Mouse (Mus musculus): Measurements from ENCODE around the gene Taf3. TPM values are rescaled to one million over a fixed set of nuclear protein-coding genes. Genes with fewer than 3 reads are reported as not detected.

Gene Taf3
- total RNA-seq, 2 experiments from 2014 or later: 11.8 to 12.1 TPM

DNA sequence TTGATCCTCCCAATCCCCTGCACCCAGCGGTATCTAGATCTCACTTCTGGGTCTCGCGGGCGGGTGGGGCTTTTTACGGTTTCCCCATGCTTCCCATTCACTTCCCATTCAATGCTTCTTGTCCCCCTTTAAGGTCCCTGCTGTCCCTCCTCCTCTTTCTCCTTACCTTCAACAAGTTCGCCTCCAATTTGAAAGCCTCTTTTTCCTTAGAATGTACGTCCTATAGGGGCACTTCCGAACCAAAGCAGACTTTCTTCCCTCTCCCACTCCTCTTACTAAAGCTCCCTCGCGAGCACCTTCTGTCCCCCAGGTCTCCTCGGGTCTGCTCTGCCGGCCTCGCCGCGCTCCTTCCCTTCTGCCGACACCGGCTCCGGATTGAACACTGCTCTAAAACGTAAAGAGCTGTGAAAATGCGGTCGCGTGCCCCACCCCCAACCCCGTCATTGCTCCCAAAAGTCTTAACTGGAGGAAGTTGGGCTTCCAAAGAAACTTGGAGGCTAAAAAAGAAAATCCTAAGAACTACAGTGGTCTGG lies 158.7 kb downstream of the Taf3 start, which contains the start of gene Gata3:
Gene Gata3 (minus strand): TSS at position 384 of the 533 bp plus-strand sequence.
- DNase-seq: no peak

DNA sequence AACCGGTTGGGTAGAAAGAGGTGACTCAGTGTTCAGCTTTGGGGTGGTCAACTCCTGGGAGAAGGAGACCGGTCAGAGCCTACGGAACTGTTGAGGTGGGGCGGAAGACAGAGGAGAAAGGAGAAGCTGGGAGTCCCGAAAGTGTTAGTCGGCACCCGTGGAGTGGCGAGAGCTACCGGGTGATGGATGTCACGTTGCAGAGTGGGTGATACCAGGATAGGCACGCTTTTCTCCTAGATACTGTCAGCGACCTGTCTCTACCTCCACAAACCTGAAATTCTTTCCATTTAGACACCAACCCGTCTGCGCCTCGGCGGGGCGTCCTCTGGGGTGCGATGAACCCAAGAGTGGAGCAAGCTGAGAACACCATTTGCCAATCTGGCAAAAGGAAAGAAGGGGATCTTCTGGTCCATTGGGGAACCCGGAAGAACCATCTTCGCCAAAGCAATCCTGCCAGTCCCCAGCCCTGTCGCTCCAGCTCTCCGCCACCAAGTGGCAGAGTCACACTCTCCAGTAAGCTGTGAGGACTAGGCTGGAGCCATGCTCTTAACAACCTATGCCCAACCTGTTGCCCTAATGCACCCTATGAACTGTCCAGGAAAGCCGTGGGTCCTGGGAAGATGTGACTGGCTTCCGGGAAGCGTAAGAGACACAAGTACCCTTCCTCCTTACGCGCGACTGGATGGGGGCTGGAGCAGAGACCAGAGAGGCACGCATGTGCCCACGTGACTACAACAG lies 159.3 kb downstream of the Taf3 start, which contains the start of gene 9230102O04Rik:
Gene 9230102O04Rik (minus strand): TSS at position 628 of the 738 bp plus-strand sequence.
- no peak for DNase-seq

DNA sequence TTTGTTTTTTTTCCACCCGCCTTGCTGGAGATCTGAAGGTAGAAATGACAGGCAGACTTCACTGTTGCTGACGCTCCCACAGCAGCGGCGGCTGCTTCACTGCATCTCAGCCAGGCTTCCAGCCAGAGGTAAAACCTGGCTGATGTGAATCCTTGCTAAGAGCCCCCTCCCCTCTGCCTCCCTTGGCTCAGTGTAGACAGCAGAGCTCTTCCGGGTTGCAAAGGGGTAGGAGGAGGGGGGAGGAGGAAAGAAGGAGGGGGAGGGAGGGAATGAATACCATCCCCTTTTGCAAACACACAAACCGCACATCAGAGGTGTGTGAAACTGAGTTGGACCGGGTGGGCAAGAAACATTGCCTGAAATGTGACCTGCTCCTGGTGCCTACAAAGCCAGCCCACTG lies 160.8 kb downstream of the Taf3 start:
- DNase-seq: no peak

DNA sequence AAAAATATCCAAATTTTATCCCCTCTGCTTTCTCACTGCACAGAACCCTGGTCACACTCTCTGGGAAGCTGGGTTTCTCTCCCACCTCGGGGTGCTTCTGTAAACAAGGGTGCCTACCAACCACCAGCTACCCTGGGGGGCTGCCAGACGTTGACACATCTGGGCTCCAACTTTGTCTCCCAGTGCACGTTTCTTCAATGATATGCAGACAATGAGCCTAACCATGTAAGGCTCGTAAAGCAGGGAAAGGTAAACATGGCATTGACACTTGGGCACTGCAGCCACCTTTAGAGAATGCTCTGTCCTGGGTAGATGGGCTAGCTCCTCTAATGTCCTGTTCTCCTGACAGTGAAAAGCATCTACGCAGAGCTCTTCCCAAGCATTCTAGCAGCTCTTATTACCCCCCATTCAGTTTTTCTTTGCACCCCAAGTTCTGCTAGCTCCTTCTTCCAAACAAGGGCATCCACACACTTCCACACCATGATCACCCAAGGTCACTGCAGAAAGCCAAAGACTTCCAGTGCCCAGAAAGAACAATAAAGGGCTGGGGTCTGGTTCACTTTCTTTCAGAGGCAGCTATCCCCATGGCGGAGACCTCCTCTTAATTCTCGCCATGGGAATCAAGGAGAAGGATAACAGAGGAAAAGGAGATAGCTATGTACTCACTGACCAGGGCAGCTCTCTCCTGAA lies 161.3 kb downstream of the Taf3 start:
- no peak for DNase-seq

DNA sequence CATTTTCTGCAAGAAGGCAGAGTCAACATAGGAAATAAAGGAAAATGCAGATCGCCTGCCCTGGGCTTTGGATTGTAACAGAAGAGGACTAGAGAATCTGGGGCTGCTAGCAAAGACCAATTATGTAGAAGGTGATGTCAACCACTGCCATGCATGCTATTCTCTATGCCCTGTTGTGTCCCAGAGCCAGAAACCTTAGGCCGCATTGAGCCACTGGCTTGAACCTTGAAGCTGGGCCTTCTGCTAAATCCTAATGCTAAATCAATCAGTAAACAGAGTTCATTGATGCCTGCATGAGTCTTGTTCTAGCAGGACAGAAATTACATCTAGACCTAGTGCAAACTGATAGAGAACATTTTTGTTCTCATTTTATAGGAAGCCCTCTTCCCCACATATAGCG lies 162.4 kb downstream of the Taf3 start:
- DNase-seq: no peak

DNA sequence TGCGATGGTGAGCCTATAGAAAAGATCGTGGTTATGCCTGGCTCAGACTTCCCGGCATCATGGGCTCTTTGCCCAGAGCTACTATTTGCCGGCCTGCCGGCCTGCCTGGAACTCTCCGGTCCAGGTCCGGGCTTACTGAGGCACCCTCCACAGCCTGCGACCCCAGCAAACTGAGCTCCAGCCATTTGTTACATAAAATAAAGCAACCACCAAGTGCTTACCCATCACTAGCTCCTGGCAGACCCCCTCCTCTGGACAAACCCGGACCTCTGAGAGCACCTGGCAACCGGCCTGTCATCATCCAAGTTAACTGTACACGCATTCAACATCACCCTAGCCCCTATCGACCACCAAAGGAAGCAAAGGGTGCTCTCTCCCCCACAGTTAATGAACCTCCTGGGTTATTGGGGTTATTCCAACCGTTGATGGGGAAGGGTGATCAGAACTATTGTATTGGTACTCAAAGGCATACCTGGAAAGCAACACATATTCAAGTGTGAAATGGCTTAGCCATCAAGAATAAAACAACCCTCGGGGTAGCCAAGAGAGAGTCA lies 163.1 kb downstream of the Taf3 start:
- no peak for DNase-seq

DNA sequence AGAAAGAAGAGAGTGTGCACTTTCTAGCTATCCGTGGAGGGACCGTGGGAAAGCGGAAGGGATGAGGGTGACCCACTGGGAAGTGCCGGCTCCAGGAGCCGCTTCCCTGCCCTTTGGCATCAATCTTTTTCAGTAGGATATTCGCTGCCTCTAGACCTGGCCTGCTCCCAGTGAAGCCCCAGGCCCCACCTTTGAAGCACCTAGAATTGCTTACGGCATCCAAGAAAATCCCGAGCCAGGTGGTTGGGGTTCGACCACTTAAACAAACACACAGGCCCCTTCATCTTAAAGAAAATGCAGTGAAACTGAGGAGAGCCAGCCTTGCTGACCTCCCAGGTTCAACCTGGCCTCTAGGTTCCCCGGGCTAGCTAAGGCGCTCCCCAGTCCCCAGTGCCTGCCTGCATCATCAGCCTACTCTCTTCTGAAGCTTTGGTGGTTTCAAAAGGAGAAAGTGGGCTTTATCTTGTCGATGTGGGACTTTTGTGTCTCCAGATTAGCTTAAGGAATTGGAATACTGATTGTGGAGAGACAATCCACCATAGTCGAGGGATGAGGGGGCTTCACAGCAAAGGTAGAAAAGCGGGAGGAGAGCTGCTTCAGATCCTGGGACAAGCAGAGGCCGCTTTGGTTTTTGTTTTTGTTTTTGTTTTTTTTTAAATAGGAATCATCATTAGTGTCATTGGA lies 163.7 kb downstream of the Taf3 start:
- DNase-seq: no peak

DNA sequence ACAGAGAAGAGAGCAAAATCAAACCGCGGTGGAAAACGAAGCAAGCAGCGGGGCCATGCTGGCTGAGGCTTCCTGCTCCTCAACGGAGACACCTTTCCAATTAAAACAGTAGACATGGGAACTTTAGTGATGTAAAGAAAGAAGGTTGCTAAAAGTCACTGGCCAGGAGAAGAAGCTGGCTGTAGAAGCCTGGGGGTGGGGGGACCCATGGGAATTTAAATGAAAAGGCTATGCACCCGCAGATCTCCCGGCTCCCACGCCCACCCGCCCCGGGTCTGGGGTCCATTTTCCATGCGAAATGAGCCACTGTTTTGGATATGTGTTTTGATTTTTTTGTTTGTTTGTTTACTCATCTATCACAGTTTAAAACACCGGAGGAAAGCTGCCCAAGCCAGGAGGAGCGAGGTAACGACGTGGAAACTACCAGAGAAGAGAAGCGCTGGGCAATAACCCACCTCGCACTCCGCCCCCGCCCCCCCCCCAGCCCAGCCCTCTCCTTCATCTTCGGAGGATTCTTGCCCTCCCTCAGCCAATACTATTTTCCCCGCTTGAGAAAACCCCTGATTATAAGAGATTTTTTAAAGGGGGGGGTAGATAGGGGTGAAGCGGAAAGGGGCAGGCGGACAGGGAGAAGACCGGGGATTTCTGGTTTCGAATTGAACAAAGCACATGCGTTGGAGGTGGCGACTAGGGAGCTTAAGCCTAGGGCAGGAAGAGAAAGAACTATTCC lies 164.4 kb downstream of the Taf3 start:
- no peak for DNase-seq

DNA sequence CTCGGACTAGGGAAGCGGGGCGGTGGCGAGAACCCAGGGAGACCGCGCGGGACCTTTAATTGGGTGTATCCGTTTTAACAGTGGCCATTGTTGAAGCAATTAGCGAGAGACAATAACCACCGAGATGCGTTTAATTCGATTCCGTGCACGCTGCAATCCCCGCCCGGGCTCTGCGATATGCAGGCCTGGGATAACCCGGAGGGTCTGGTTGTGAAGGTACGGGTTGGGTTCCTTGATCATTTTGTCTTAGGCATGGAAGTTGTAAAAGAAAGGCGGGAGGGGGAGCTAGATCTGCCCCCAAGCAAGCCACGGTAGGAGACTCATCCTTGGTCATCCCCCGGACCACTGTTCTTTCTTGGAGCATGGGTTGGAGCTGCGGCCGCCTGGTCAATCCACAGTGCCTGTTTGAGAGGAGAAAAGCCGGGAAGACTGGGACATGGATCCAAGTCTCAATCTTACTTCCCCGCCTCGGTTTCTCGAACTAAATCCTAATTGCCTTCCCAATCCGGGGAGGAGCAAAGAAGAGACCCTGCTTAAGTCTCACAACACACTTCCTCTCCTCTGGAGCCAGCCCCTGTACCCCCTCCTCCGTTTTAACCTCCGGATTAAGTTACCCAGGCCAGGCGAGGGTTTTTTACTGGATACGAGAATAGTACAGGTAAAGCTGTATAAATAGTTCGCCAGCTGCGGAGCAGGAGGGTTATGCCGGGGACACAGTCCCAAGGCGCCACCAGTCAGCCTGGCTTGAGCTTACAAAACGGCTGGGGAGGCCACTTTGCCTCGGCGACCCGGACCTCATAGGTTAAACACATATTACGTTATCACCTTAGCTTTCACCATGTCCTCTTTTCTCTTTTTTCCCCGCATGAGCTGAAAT lies 165.2 kb downstream of the Taf3 start:
- DNase-seq: no peak

DNA sequence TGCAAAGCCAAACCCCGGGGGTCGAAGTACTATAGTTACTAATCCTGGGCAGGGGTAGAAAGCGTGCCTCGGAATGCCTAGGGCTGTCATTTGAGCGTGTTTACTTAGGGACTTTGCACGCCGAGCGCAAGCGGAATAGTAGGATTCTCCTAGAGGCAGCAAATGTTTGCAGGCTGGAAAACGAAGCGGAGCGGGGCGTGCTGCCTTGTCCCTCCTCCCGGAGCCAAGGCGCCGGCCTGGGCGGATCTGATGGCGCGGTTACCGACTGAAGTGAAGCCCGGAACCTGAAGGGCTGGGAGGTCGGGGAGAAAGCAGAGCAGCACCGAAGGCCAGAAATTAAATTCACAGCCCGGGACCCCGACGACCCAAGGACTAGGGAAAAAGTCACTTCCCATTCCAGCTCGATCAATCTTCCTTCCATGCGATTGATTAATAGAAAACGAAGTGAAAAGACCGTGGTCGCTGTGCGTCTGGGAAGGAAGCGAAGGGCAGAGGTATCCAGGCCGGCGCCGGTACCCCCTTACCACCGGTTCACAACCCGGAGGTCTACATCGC lies 165.9 kb downstream of the Taf3 start:
- peak; percentile 49 to 50 for DNase-seq

DNA sequence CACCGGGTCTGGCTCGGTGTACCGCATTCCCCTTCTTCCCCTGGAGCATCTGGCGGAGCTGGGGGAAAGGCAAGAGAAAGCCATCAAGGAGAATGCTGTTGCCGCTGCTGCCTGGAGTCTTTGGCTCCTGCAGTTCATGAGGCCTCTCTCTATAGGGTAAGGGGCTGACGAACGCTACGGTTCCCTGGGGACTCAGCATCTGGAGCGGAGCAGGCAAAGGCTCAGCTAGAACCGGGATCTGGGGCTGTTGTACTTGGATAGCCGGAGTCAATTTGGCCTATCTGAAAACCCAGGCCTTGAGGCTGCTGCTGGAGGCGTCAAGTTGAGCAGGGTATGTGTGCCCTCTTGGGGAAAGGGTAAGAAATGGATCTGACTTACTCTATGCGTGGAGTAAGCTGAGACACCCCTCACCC lies 166.8 kb downstream of the Taf3 start:
- no peak for DNase-seq

DNA sequence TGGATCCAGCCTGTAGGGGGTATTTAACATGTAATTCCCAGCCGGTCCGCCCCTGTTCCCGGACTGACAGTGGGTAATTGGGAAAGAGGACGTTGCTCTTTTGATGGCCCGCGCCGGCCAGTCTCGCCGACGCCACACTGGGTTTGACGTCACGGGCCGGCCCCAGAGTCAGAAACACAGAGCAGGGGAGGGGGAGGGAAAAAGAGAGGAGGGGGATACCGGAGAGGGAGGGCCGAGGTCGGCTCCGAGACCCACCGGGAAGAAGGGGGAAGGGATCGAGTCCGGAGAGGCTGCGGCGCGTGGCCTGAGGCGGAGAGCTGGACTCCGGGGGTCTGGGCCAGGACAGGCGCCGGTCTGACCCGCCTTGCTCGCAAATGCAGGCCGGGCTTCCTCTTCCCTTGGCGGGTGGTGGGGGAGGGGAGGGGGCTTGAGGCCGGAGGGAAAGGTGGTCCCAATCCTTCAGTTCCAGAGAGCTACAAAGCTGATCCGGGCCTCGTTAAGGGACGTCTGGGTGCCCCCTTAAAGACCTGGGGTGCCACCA lies 167.3 kb downstream of the Taf3 start, which contains the start of gene 4930412O13Rik:
Gene 4930412O13Rik (plus strand): TSS at position 202 of the 541 bp plus-strand sequence.
- DNase-seq: no peak

DNA sequence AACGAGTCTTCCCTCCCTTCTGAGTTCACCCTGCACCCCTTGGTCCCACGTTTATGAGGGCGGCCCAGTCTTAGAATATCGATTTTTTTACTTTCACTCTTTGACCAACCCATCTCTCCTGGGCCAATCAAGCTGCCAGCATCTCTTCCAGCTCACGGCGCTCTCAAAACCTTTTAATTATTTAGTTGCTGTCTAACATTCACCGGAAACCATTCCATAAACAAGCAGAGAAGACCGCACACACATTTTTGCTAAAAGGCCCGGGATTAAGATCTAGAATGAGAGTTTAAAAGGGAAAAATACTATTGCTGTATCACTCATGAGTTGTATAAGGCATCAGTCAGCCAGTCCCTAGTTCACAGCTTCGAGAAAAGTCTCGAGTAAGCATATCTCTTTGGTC lies 168.1 kb downstream of the Taf3 start:
- DNase-seq: no peak

DNA sequence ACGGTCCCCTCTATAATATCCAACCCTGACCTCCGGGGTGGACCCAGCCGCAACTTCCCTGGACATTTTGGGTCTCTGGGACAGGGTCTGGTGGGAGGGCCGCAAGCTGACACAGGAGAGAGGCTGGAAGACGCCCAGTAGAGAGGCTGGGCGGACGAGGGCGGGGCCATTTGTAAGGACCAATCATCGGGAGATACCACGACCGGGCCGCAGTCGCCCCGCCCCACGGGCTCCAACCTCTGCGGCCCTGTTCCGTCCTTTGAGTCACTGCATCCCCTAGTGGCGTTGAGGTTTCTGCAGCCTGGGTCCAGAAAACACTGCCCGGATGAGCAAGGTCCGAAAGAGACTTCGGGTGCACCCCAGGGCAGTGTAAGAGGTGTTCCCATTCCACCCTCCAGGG lies 168.9 kb downstream of the Taf3 start:
- peak; percentile 94 to 96 for DNase-seq

DNA sequence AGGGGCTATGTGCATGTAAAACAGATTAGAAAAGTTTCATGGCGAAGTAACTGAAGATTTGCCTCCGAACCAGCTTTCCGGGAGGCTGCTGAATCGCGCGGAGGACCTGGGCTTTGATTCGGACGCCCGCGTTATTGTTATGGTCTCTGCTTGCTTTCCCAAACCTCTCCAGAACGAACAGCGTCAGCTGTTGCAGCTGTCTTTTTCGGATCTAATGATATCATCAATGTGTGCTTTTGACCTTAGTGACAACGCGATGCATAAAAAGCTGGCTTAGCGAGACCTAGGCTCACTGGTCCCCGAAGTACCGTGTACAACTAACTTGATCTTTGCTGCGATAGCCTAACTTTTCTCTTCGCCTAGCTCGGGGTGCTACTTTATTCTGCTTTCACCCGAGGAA lies 169.3 kb downstream of the Taf3 start:
- no peak for DNase-seq

DNA sequence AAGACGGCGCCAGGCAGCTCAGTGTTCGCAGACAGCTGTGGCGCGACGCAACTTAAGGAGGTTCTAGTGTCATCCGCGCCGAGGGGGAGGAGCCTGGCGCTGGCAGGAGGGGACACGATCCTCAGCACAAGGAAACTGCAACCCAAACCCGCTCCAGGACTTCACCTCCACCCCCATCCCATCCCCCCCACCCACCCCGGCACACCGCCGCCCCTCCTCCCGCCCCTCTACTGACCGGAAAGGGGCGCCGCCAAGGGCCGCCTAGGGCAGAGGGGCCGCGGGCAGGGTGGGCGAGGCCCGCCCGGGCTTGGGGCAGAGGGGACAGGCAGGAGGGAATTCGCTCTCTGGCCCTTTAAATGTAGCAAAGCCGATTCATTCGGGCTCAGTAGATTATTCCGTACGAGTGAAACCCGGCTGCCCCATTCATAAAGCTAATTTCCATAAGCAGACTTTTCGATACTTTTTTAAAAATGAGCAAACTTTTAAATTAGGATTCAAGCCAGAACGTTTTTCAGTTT lies 169.8 kb downstream of the Taf3 start:
- peak; percentile 62 to 64 for DNase-seq

DNA sequence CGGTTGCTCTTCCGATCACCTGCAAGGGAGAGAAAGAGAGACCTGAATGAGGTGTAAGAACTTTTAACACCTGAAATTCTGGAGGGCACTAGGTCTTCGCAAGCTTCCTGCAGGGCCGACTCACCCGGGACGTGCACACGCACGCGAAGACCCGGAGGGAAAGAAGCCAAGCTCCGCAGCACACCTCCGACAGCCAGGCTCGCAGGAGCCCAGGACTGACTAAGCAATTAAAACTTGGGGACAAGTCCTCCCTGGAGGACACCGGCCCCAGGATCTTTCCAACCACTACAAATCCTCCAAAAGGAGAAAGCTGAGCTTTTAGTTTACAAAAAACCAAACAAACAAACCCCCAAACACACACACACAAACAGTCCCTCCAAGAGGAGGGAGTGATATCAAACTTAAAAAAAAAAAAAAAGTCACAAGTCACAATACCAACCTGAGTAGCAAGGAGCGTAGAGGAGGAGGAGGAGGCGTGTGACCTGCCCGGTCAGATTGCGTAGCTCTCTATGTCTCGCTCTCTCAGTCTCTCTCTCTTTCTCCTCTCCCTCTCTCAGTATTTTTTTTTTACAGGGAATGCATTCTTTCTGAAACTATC lies 170.3 kb downstream of the Taf3 start:
- no peak for DNase-seq

DNA sequence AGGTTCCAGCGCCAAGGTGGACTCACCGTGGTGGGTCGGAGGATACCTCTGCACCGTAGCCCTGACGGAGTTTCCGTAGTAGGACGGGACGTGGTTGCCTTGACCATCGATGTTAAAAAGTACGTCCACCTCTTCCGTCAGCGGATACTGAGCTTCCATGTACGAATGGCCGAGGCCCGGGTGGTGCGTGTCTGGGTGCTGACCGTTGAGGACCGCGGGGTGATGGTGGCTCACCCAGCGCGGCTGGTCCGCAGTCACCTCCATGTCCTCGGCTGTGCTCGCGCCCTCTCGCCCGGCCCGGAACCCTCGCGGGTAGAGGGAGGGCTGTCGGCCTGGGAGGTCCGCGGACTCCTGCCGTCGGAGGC lies 171.1 kb downstream of the Taf3 start:
- no peak for DNase-seq

DNA sequence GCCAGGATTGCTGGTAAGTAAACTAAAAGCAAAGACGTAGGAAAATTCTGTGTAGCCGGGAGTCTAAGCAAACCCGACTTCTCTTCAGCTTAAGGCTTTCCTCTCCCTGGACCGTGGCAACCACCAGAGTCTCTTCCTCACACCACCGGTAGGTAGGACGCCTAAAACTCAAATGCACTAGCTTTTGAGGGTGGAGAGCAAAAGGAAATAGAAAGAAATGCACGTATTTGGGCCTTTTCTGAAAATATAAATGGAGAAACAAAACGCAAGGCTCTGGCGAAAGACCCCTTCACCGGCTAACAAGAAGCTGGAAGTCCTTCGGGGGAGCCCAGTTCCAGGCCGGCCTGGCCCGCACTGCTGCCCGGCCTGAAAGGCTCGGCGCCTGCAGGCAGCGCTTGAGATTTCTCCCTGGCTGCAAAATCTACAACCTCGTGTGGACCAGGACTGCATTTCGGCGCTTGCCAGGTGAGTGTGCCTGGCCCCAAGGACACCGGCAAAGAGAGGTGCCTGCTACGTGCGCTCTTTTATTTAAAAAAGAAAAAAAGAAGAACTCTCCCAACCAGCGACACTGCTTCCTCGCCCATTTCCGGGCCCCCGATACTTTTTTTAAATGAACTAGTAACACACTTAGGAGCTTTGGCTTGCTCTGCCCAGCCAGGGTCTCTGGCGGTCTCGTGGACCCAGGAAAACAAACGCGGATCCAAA lies 171.6 kb downstream of the Taf3 start:
- no peak for DNase-seq
